Mouse (Mus musculus): ENCODE measurements at regions not wholly inside any gene's neighbourhood (a gene's known extent, or its start where the extent isn't known, plus 50 kb on each side); places are given as distances from the start of the nearest gene placed in this dataset.
"Not testable (repeated sequence)": the region's sequence is repeated elsewhere in the genome, so short reads cannot be mapped to it uniquely, and the experiment has no call there.

GRCm38 (mm10) chr2:114723971-114724666 lies 69.4 kb upstream of the Dph6 start:
- no peak for ATAC-seq (replicated peaks; ENCODE audit: poor library complexity)

- ATAC-seq (replicated peaks; ENCODE audit: poor library complexity), result no peak
Observed at GRCm38 (mm10) chr2:114727197-114727596, 72.4 kb upstream of the Dph6 start.

GRCm38 (mm10) chr2:114734861-114735569 lies 80.3 kb upstream of the Dph6 start:
- ATAC-seq (replicated peaks; ENCODE audit: poor library complexity), result no peak

- ATAC-seq (replicated peaks; ENCODE audit: poor library complexity), result no peak
Observed at GRCm38 (mm10) chr2:114739421-114740212, 84.9 kb upstream of the Dph6 start.

- no peak for ATAC-seq (replicated peaks; ENCODE audit: poor library complexity)
Observed at GRCm38 (mm10) chr2:114763276-114763675, 108.5 kb upstream of the Dph6 start.

GRCm38 (mm10) chr2:114773723-114774122 lies 119.0 kb upstream of the Dph6 start:
- ATAC-seq (replicated peaks; ENCODE audit: poor library complexity), result not testable (repeated sequence)

- no peak for ATAC-seq (replicated peaks; ENCODE audit: poor library complexity)
Observed at GRCm38 (mm10) chr2:114774278-114774677, 119.5 kb upstream of the Dph6 start.

GRCm38 (mm10) chr2:114775532-114775931 lies 120.8 kb upstream of the Dph6 start:
- ATAC-seq (replicated peaks; ENCODE audit: poor library complexity), result no peak

- ATAC-seq (replicated peaks; ENCODE audit: poor library complexity), result no peak
Observed at GRCm38 (mm10) chr2:114776176-114776575, 121.4 kb upstream of the Dph6 start.

- ATAC-seq (replicated peaks; ENCODE audit: poor library complexity), result no peak
Observed at GRCm38 (mm10) chr2:114782450-114782849, 127.7 kb upstream of the Dph6 start.

GRCm38 (mm10) chr2:114784191-114784590 lies 129.4 kb upstream of the Dph6 start:
- no peak for ATAC-seq (replicated peaks; ENCODE audit: poor library complexity)

GRCm38 (mm10) chr2:114788251-114788650 lies 133.5 kb upstream of the Dph6 start:
- ATAC-seq (replicated peaks; ENCODE audit: poor library complexity), result no peak

- no peak for ATAC-seq (replicated peaks; ENCODE audit: poor library complexity)
Observed at GRCm38 (mm10) chr2:114796630-114797290, 142.0 kb upstream of the Dph6 start.

- no peak for ATAC-seq (replicated peaks; ENCODE audit: poor library complexity)
Observed at GRCm38 (mm10) chr2:114797291-114797650, 142.5 kb upstream of the Dph6 start.

GRCm38 (mm10) chr2:114803241-114803640 lies 148.5 kb upstream of the Dph6 start:
- no peak for ATAC-seq (replicated peaks; ENCODE audit: poor library complexity)

GRCm38 (mm10) chr2:114803928-114804327 lies 149.2 kb upstream of the Dph6 start:
- no peak for ATAC-seq (replicated peaks; ENCODE audit: poor library complexity)

GRCm38 (mm10) chr2:114805436-114806047 lies 150.8 kb upstream of the Dph6 start:
- no peak for ATAC-seq (replicated peaks; ENCODE audit: poor library complexity)

GRCm38 (mm10) chr2:114808046-114808445 lies 153.3 kb upstream of the Dph6 start:
- no peak for ATAC-seq (replicated peaks; ENCODE audit: poor library complexity)

GRCm38 (mm10) chr2:114812141-114812902 lies 157.6 kb upstream of the Dph6 start:
- ATAC-seq (replicated peaks; ENCODE audit: poor library complexity), result no peak

- no peak for ATAC-seq (replicated peaks; ENCODE audit: poor library complexity)
Observed at GRCm38 (mm10) chr2:114812903-114813290, 158.1 kb upstream of the Dph6 start.
